Comparison of ENCODE assay signal across 14 mouse cellular contexts in the genomic region with DNA sequence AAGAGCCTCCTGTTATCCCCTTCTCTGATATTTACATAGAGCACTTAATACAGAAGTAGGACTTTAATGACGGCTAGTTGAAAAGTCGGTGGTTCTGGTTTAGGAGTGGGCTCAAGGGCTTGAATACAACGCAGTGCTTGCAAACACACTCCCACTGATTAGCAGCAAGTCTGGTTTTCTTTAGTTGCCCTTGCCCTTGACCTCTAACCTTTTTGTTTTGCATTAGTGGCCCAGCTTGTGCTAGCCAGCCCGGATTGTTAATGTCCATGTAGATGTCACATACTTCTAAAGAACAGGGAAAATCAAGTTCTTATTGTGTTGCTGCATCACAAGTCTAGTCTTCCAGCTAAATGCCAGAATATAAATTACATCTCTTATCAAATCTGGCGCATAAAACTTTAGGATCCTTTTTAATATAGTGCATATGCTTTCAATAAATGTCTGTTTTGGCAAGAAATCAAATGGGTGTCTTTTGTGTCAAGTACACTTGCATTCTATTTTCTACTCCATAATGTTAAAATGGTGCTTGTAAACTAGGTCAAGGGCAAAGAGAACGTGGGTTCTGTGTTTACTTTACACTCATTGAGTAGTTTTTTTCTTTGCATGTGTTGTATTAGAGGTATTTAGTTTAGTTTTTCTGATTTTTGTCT.
"Had no signal": no experiment of that assay in that cellular context is flagged by ENCODE, and none has a peak within 500 bp of the region (broad histone marks: within the 10 kb centered on the region; RNA-seq: fewer than 3 reads in every experiment).

No protein-coding gene starts in this region.

- H3K9me3 ChIP-seq: liver, embryonic 13.5 days; megakaryocyte, embryonic 14.5 days; midbrain, embryonic 15.5 days; neural tube, embryonic 12.5 days had no signal

- H3K4me3 ChIP-seq: liver, embryonic 13.5 days; megakaryocyte, embryonic 14.5 days; midbrain, embryonic 15.5 days; neural tube, embryonic 12.5 days had no signal

- H3K4me1 ChIP-seq: liver, embryonic 13.5 days; megakaryocyte, embryonic 14.5 days; midbrain, embryonic 15.5 days; neural tube, embryonic 12.5 days had no signal

- H3K4me2 ChIP-seq: liver, embryonic 13.5 days; midbrain, embryonic 11.5 days; midbrain, embryonic 15.5 days; neural tube, embryonic 12.5 days had no signal

- ATAC-seq: liver, postnatal 0 days; midbrain, embryonic 15.5 days had no signal

- DNase-seq: kidney, adult 9 months; kidney, postnatal 14 days; left cerebral cortex, postnatal 4 days; liver; liver, embryonic 13.5 days; liver, postnatal 0 days; lung, postnatal 14 days; thymus, postnatal 14 days had no signal

- H3K27ac ChIP-seq: liver, embryonic 13.5 days; macrophage; midbrain, embryonic 15.5 days; neural tube, embryonic 12.5 days; stomach, postnatal 0 days had no signal

- H3K36me3 ChIP-seq: midbrain, embryonic 15.5 days; neural tube, embryonic 12.5 days had no signal

- H3K9ac ChIP-seq: liver, embryonic 13.5 days; liver, postnatal 0 days; midbrain, embryonic 15.5 days; neural tube, embryonic 12.5 days had no signal

- H3K27me3 ChIP-seq: liver, embryonic 13.5 days; megakaryocyte, embryonic 14.5 days; midbrain, embryonic 15.5 days; neural tube, embryonic 12.5 days had no signal
